Mouse (Mus musculus): Measurements from ENCODE around the gene Pigb.

DNA sequence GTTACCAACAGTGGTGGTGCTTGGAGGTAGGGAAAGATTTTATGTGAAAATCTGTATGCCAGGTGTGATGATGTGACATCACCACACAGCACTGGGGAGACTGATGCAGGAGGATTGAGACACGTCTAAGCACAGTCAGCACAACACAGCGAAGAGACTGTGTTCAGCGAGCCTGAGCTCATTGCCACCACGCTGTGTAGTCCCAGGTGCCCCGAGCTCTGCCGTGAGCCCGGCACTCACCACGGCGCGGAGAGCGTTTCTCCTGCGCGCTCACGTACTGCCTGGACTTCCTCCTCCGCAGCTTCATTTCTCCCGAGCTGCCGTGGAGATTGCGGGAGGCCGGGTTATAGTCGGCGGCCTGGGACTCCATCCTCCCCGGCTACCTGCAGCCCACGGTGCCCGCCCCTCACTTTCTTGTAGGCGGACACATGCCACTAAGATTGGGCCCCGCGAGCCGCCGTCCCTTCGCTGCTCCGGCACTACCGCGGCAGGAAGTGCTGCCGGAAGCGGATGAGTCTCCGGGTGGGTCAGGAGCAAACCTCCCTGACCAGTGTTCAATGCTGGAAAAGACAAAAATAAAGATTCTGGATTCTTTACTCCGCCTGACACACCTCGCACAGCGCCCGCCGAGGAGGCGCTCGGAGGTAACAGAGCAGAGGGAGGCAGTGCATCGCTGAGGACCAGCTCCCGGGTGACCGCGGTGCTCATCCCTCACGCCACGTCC, 794 bp downstream of the Pigb start:
- no peak for TF ChIP-seq CTCF (IDR thresholded peaks at IDR 0.05; ENCODE audit: control insufficient read depth, insufficient read depth, insufficient replicate concordance, low read depth, low read length)
- peak; percentile 73 for TF ChIP-seq POLR2A (IDR thresholded peaks at IDR 0.05; ENCODE audit: control insufficient read depth, low read depth, low read length)
